Mouse (Mus musculus) layer of hippocampus, adult 8-10 months (tissue): ENCODE data around the gene Tia1. TPM values are rescaled to one million over a fixed set of nuclear protein-coding genes. Genes with fewer than 3 reads are reported as not detected.

ENCODE experiments used
- DNase-seq, 2 experiments: peaks; one replicate each; pipeline ENCODE4 v3.0.0; 2022; ENCODE audit warnings: low spot score in 2 of 2
- total RNA-seq, 4 experiments: library from RNA; stranded (reverse); gene quantifications; 2 replicates each; pipeline ENCODE4 v1.2.4; 2022

Tia1 gene
- total RNA-seq, 4 experiments from 2014 or later = 105 to 159 (median 144) TPM

DNA sequence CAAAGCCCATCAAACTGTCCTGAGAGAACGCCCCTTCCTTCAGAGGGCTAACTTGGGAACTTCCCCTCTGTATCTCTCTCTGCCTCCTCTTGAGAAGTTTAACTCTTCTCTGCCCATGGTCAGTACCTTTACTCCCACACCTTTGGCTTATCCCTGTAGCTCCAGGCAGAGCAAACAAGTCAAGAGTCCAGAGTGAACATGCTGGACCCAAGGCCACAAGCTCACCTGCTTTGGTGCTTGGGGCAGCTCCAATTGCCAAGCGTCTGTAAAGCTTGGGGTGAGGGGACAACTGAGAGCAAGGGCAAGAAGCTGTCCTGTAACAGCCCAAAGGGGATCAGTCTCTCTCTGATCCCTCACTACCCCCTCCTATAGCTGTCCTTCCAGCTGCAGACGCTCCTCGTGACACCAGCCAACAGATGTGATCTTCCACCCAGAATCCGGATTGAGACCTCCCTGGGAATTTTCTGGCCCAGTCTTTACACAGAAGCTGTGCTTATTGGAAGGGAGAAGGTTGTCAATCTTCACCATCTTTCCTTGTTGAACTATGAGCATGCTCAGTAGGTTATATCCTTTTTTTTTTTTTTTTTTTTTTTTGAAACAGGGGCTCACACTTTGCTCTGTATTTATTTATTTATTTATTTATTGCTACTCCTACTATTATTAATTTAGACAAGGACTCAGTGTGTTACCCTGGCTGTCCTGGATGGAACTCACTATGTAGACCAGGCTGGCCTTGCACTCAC lies 18.5 kb upstream of the Tia1 start:
- no peak for DNase-seq

DNA sequence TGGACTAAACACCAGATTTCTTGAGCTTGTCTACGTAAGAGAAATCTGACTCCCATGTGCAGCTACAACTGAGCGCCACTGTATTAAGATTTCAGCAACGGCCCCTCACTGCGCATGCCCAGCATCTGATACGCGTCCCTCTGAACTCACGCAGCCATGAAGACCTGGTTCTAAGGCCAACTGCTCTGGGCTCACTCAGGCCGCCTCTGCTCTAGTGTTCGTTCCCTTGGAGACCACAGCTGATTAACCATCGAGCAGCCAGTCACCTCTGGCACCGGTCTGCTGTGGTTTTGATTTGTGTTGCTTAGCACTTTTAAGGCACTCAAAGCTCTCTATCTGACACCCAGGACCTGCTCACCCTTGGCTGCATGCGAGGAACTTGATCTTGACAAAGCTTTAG lies 16.7 kb upstream of the Tia1 start:
- DNase-seq = no peak

DNA sequence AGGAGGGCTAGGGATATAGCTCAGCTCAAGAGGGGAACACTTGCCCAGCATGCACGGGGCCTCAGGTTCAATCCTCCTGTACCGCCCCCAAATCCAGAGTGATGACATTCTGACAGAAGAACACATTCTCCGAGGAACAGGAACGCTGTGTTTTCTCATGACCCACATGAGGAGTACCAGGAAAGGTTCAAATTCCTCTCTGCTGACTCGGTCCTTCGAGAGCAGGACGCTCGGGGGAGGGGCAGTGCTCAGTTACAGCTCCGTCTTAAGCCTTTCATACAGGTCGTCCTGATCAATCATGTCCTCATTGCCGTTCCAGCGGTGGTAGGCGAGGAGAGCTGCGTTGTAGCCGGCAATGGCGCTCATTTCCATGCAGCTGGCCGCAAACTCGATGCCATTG lies 15.6 kb upstream of the Tia1 start:
- DNase-seq = no peak

DNA sequence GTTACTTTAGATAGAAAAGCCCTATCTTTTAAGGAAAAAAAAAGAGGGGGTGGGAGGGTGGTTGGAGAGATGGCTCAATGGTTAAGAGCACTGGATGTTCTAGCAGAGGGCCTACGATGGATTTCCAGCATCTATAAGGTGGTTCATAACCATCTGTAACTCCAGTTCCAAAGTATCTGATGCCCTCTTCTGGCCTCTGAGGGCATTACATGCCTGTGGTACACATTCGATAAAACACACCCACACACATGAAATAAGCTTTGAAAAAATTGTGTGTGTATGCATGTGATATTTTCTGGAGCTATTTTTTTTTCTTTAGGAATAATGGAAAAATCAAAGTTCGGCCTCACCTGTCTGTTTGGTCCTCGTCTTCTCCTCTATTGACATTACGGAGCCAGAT lies 12.7 kb upstream of the Tia1 start:
- DNase-seq = no peak

DNA sequence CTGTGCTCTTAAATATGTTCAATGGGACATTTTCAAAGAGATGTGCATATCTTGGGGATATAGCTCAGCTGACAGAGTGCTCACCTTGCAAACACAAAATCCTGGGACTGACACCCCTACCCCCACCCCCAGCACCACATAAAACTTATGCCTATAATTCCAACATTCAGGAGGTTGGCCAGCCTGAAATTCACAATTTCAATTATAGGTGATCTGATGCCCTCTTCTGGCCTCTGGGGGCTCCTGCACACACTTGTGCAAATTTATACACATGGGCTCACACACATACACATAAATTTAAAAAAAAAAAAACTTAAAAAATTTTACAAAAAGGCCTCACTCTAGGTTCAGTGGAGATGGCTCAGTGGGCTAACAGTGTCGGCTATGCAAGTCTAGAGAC lies 10.8 kb upstream of the Tia1 start:
- no peak for DNase-seq

DNA sequence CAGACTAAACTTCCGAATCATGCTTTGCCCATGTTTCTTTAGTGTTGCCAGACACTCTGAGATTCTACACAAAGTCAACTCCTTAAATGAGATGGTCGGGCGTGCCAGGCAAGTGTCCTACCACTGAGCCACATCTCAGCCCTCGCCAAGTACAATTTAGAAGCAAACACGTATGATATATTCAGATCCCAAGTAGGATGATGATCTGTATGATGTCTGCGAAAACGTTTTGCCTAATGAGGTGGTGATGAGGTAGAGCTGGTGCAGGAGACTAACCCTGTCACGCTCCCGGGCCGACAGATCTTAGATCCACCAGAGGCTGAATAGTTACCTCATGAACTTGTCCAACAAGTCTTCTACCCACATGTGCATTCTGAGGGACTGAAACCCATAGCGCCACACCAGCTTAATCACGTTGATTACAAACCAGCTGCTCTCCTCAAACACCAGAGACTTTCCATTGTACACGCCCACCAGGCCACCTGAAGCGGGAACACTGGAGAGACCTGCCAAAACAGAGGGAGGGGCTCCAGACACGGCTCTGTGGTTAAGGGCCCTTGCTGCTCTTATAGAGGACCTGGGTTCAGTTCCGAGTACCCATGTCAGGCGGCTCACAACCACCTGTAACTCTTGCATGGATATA lies 9.8 kb upstream of the Tia1 start:
- DNase-seq = no peak

DNA sequence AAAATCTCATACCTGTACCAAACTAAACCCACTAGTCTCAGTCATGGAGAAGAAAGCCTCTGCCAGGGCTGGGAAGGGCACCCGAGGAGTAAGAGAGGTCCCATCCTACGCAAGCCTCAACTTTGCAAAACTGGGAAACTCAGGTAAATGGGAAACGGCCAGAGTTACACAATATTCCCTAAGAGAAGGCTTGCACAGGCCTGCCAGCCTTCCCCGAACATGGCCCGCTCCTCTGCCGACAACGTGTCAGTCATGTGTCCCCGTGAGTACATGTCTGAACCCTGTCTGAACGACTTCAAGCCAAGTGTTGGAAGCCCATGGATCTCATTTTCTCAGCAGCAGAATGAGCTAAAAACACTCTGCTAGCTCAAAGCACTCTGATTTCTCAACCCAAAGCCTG lies 9.0 kb upstream of the Tia1 start:
- no peak for DNase-seq

DNA sequence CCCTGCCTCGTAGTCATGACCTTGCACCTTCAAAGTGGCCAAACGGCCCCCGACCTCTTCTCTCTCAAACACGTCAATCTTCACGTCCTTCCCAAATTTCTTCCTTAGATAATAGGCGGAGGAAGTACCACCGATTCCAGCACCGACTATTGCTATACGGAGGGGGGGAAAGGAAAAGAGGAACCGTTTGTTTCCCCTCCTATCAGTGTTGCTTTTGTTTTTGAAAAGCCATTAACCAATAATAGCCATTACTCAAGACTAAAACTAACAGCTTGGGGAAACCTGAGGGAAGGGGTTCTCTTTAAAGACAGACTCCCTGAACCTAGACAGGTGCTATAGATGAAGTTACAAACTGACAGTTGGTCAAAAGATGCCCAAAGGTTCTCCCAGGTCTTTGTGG lies 8.1 kb upstream of the Tia1 start:
- no peak for DNase-seq

DNA sequence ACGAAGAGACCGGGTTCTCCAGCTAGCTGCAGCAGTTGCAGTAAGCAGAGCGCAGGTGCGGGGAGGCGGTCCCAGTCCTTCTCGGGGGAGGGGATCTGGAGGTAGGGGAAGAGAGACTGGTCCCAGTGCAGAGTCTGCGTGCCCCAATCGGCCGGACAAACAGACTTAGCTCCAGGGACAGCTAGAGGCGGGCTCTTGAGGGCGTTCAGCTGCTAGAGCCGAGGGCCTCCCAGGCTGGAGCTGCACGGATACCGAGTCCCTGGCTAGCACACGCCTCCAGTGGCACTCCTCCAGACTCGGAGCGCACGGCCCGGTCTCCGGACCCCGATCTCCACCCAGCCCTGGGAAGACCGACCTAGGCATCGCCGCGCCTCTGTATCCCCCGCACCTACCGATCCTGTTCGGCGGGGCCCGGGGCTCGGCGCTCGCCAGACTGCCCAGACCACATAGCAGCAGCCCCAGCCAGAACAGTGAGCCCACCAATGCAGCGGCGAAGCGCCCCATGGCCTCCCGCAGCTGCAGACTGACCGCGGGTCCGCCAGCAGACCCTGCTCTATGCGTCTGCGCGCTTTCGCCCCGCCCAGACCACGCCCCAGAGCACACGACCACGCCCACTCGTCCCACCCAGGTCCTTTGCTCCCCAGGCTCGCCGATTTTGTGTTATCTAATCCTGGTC lies 7.3 kb upstream of the Tia1 start, which contains the start of gene Pcyox1:
Gene Pcyox1, minus strand, starts transcription at position 574 of the 676 bp plus-strand sequence.
- DNase-seq = peak; percentile 76 to 84

DNA sequence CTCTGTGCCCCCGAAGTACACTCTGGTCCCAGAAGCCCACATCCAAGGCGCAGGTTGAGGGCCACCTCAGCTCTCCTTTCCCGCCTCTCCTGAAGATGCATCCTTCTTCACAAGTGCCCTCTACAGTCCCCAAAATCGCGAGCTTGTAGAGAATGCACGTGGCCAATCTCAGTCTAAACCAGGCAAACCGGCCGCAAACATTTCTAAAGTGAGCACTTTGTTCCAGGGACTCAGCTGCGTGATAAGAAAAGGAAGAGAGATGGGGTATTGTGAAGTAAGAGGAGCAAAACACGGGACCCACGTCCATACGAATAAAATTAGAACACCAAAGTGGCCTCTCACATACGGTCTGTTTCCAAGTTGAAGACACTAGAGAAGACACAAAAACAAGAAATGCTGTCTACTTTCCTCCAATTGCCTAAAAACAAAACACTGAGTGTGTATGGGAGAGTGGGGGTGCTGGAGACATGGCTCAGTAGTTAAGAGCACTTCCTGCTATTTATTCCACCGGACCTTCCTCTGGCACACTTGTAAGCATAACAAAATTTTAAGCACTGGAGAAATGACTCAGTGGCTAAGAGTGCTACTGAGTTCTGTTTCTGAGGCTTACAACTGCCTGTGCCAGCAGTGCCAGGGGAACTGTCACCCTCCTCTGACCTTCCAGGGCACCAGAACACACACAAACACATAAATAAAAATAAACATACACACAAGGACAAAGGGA lies 6.6 kb upstream of the Tia1 start:
- DNase-seq = no peak

DNA sequence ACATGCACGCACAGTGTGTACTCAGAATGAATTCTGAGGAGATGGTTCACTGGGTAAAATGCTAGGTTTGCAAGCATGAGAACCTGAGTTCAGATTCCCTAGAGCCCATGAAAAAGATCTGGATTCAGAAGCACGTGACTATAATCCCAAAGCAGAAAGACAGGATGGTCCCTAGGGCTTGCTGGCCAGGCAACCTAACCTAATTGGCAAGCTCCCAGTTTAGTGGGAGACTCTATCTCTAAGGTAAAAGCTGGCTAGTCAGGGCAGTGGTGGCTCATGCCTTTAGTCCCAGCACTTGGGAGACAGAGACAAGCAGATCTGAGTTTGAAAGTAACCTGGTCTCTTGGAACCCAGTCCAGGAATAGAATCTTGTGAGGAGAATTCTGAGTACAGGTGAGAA lies 5.0 kb upstream of the Tia1 start:
- no peak for DNase-seq

DNA sequence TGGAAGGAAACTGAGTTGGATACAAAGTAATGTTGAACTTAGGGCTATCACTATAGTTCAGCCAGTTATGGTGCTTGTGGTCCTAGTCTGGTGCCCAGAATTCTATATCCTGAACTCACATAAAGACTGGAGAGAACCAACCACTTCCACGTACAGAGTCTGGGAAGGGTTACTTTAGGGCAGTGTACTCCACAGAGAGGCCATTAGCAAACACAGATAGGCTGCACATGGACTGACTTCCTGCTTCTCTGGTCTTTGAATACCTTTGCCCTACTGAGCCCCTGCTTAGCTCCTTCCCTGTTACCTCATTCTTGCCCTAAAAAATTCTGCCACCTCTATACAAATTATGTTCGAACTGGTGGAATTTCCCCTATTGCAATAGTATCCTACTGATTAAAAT lies 4.0 kb upstream of the Tia1 start:
- DNase-seq = no peak

DNA sequence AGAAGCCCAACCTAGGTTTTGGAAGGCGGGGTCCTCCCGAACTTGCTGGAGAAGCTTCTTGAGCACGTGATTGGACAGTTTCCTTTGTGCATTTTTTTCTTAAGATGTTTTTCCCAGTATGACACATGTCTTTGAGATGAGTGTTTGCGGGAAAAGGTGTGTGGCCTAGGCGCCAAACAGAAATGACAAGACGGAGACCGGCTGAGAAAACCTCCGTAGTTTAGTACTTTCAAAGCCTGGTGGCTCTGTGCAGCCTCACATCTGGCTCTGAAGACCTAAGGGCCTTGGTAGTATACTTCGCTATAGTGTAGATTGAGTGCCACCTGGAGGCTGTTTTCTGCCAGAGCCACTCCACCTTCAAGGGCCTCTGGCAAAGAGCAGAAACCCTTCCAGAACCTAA lies 3.0 kb upstream of the Tia1 start:
- DNase-seq = peak in 1 of 2 experiments; percentile 42

DNA sequence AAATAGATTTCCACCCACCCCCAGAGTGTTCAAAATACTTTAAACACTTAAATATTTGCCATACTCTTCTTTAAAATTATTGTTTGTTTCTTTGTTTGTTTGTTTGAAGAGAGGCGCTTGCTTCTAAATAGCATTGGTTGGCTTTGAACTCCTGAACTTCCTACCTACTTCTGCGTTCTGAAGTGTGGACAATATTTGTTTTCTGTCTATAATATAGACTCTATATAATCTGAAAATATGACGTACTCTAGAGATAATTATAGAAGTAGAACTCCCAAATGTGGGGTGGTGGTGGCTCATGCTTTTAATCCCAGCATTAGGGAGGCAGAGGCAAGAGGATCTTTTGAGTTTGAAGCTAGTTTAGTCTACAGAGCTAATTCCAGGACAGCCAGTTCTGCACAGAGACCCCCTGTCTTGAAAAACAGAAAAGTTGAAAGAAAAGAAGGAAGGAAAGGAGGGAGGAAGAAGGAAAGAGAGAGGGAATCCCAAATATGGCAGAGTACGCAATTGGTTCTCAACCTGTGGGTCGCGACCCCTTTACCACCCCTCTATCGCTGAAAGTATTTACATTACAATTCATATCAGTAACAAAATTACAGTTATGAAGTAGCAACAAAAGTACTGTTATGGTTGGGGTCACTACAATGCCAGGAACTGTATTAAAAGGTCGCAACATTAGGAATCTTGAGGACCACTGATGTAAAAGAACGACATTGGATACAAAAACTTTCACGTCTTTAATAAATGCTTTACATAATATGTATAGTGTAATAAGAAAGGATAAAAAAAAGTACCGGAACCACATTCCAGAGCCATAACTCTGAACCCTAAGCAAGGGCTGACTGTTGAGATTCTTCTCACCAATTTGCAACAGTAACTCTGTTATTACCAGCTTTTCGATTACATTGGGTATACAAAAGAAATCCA lies 1.1 kb upstream of the Tia1 start:
- no peak for DNase-seq

DNA sequence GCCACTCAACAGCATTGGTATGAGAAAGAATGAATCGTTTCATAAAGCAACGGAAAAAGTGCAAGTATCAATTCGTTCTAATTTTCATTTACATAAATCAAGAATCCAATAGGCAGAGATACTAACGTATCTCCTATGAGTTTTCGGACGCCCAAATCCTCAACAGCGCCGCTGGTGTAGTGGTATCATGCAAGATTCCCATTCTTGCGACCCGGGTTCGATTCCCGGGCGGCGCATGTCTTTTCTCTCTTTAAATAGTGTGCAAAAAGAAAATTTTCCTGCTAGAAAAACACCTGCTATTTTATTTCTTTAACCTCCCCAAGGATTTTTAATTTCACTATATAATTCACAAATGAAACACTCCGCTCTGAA lies 305 bp upstream of the Tia1 start:
- peak; percentile 89 to 97 for DNase-seq

DNA sequence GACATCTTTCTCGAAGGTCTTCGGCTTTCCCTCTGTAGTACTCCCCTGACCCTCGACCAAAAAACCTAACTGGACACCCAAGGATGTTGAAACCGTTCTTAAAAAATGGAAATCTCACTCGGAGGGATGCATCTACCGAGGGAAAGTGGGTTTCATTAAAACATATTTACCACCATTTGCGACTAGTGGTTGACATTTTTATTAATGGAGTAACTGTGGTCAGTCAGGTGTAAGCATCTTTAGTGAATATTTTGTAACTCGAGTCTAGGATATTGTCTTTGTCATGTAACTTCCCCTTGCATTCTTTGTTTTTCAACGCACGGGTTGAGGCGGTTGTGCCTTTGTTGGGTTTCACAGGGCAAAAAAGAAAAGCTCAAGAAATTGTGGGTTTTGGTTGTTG lies 977 bp downstream of the Tia1 start:
- no peak for DNase-seq

DNA sequence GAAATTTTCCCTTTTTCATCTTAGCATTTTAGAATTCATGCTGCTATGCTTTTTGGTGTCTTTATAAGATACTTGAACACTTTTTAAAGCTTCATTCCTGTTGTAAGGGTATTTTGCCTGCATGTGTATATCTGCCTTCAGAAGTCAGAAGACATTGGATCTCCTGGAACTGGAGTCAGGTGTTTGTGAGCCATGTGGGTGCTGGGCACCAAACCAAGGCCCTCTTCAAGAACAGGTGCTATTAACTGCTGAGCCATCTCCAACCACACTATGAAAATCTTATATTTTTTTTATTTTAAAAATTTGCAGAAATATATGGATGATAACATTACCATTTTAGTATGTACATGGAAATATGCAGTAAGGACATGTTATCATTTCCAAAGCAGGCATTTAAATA lies 2.3 kb downstream of the Tia1 start:
- no peak for DNase-seq

DNA sequence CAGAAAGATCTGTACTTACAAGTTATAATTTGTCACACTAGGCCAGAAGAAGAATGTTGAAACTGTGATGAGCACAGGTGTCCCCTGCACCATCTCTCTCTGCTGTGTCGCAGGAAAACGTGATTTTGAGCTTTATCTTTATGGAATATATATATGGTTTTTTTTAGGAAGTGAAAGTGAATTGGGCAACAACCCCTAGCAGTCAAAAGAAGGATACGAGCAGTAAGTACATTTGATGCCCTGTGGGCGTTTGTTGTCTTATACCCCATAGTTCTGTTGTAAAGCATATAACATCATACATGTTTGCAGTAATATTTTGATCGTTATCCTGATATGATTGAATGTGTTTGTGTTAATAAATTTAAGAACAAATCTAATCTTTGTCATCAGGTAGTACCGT lies 14.7 kb downstream of the Tia1 start:
- no peak for DNase-seq

DNA sequence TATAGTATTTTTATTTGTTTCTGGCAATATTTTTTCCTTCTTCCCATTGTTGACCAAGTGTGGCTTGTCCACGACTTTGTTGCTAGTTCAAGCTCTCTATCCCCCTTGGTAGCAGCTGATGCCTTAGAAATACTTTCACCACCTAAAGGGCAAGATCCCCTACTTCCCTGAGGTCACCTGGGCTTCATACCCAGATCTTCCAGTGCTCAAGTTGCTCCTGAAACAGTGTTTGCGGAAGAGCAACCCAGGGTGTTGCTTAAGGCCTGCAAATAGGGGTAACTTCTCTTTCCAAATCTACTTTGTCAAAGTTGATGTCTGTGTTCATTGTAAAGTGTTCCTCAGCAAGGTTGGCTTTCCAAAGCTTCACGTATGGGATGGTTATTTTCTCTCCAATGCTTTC lies 15.2 kb downstream of the Tia1 start:
- DNase-seq = no peak

DNA sequence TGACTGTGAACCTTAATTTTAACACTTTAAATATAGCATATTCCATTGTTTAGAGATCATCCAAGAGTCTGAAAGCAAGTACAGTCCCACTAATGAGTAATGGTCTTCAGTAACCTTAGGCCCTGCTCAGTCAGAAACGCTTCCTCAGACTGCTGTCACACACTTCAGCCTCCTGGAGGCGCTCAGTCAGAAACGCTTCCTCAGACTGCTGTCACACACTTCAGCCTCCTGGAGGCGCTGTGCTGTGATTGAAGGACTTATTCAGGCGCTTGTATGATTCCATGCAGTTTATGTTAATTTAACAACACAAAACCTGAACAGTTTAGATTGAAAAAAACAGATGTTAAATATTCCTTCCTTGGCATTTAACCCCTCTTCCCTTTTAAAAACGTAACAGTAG lies 16.5 kb downstream of the Tia1 start:
- no peak for DNase-seq

DNA sequence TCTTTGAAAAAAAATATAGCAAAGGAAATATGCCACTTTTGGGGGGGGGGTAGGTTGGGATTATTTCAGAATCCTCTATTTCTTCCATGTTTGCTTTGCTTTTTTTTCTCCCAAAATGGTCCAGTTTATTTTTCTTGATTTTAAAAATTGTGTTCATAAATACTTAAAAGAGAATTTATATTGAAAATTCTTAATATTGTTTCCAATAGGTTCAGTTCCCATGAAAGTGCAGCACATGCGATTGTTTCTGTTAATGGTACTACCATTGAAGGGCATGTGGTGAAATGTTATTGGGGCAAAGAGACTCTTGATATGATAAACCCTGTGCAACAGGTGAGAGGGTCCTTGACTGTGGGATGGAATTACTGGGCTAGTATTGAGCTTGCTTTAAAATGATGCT lies 22.3 kb downstream of the Tia1 start, which contains the start of gene Gm44790:
Gene Gm44790, plus strand, starts transcription at position 301 of the 400 bp plus-strand sequence.
- DNase-seq = no peak
